Mouse (Mus musculus): ENCODE measurements around the gene Sebox. TPM values are rescaled to one million over a fixed set of nuclear protein-coding genes. Genes with fewer than 3 reads are reported as not detected.

The Sebox gene
- polyA plus RNA-seq, 1 experiment = not detected

DNA sequence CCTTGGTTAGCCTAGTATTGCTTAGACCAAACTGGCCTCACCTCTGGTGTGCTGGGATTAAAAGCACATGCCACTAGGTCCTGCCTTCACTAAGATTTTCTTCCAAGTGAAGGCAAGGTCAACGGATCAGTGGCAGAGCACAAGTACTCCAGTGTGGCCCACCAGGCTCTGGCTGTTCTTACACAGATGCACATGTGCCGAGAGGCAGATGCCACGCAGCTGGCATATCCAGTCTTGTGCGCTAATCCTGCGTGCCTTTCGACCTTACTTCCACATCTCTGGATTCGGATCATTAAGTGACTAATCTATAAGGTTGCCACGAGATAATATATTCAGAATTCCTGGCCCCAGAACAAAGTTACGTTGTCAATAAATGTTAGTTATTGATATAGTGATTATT lies 38.1 kb upstream of the Sebox start:
- peaks cover 6% of the 10 kb centered on the region for H3K4me1 ChIP-seq (ENCODE audit: control insufficient read depth, insufficient read depth, low read length)
- H3K27ac ChIP-seq (ENCODE audit: control insufficient read depth, insufficient read depth, low read depth, low read length, poor library complexity) = no peak overlapping the region; the same call in 1 of the 2 replicates
- H3K4me3 ChIP-seq (replicated peaks; ENCODE audit: control insufficient read depth, low read depth, low read length) = peak overlapping the region; percentile 84
- WGBS = 51% methylated on average over 9 of the region's 9 CpGs
- TF ChIP-seq POLR2A (IDR thresholded peaks at IDR 0.05; ENCODE audit: borderline replicate concordance, control insufficient read depth, low read depth, low read length) = no peak
- no peak for TF ChIP-seq CTCF (IDR thresholded peaks at IDR 0.05; ENCODE audit: control insufficient read depth, insufficient read depth, low read length)

- under 1% methylated on average over 41 of the region's 41 CpGs for WGBS
- H3K27ac ChIP-seq (ENCODE audit: control insufficient read depth, insufficient read depth, low read depth, low read length, poor library complexity) = peak within 1 kb of the TSS; percentile 60; the same call in 1 of the 2 replicates
Observed at GRCm38 (mm10) chr11:78465568-78466180, 37.6 kb upstream of the Sebox start, which contains the start of gene Slc46a1. Slc46a1 (plus strand) TSS chr11:78465697.

GRCm38 (mm10) chr11:78466242-78466912 lies 36.9 kb upstream of the Sebox start:
- Histone ChIP-seq H3K27ac (ENCODE audit: control insufficient read depth, insufficient read depth, low read depth, low read length, poor library complexity) (no peak overlapping the region; the same call in 1 of the 2 replicates), H3K4me3 (replicated peaks; ENCODE audit: control insufficient read depth, low read depth, low read length) (no peak overlapping the region), H3K4me1 (ENCODE audit: control insufficient read depth, insufficient read depth, low read length) (peaks cover 6% of the 10 kb centered on the region)
- TF ChIP-seq CTCF (IDR thresholded peaks at IDR 0.05; ENCODE audit: control insufficient read depth, insufficient read depth, low read length) (no peak), POLR2A (IDR thresholded peaks at IDR 0.05; ENCODE audit: borderline replicate concordance, control insufficient read depth, low read depth, low read length) (no peak)
- 73% methylated on average over 23 of the region's 23 CpGs for WGBS

More at GRCm38 (mm10) chr11:78465568-78466180, 37.6 kb upstream of the Sebox start, which contains the start of gene Slc46a1:
- TF ChIP-seq CTCF (IDR thresholded peaks at IDR 0.05; ENCODE audit: control insufficient read depth, insufficient read depth, low read length) (no peak), POLR2A (IDR thresholded peaks at IDR 0.05; ENCODE audit: borderline replicate concordance, control insufficient read depth, low read depth, low read length) (peak; percentile 22; the same call in 1 of the 2 replicates)
- H3K4me3 ChIP-seq (replicated peaks; ENCODE audit: control insufficient read depth, low read depth, low read length) = peak within 1 kb of the TSS; percentile 84
- peaks cover 6% of the 10 kb centered on the region for H3K4me1 ChIP-seq (ENCODE audit: control insufficient read depth, insufficient read depth, low read length)

DNA sequence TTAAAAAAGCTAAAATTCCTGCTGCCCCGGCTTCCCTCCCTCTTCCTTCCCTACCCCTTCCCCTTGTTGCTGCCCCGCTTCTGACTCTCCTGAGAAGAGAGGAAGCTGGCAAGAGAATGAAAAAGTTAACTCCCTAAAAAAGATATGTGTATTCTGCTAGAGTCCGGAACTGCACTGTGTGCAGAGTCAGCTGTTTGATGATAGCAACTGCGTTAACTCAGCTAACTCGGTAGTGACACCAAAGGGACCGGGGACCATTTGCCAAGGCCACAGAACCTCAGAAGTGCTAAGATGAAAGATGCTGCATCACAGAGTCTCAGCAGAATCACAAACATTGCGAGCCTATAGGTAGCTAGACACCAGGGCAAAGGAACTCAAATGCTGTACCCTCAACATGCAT lies 35.7 kb upstream of the Sebox start:
- WGBS = 77% methylated on average over 7 of the region's 7 CpGs
- TF ChIP-seq CTCF (IDR thresholded peaks at IDR 0.05; ENCODE audit: control insufficient read depth, insufficient read depth, low read length) = no peak
- no peak for TF ChIP-seq POLR2A (IDR thresholded peaks at IDR 0.05; ENCODE audit: borderline replicate concordance, control insufficient read depth, low read depth, low read length)
- Histone ChIP-seq H3K4me3 (replicated peaks; ENCODE audit: control insufficient read depth, low read depth, low read length) (no peak overlapping the region), H3K27ac (ENCODE audit: control insufficient read depth, insufficient read depth, low read depth, low read length, poor library complexity) (no peak overlapping the region), H3K4me1 (ENCODE audit: control insufficient read depth, insufficient read depth, low read length) (peaks cover 6% of the 10 kb centered on the region)

DNA sequence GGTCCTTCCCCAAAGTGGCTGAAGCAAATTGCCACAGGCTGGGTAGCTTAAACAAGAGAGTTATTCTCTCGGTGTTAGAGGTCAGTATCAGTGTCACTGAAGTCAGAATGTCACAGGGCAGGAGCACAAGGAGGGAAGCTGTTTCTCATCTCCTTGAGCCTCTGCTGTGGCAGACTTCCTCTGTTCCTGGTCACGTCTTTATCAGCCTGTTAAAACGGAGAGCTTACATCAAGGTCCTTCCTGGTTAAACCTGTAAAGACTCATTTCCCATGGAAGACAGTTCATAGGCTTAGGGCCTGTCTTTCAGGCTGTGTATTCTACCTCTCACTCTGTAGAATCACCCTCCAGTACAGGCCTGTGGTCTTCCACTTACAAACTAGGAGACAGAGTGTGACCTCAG lies 35.3 kb upstream of the Sebox start:
- H3K4me1 ChIP-seq (ENCODE audit: control insufficient read depth, insufficient read depth, low read length) = peaks cover 6% of the 10 kb centered on the region
- WGBS = 44% methylated on average over 3 of the region's 3 CpGs
- H3K27ac ChIP-seq (ENCODE audit: control insufficient read depth, insufficient read depth, low read depth, low read length, poor library complexity) = no peak overlapping the region
- no peak overlapping the region for H3K4me3 ChIP-seq (replicated peaks; ENCODE audit: control insufficient read depth, low read depth, low read length)
- TF ChIP-seq POLR2A (IDR thresholded peaks at IDR 0.05; ENCODE audit: borderline replicate concordance, control insufficient read depth, low read depth, low read length) (no peak), CTCF (IDR thresholded peaks at IDR 0.05; ENCODE audit: control insufficient read depth, insufficient read depth, low read length) (no peak)

- no peak overlapping the region for H3K4me3 ChIP-seq (replicated peaks; ENCODE audit: control insufficient read depth, low read depth, low read length)
- TF ChIP-seq POLR2A (IDR thresholded peaks at IDR 0.05; ENCODE audit: borderline replicate concordance, control insufficient read depth, low read depth, low read length) = no peak
- TF ChIP-seq CTCF (IDR thresholded peaks at IDR 0.05; ENCODE audit: control insufficient read depth, insufficient read depth, low read length) = no peak
- WGBS = 79% methylated on average over 10 of the region's 10 CpGs
- H3K4me1 ChIP-seq (ENCODE audit: control insufficient read depth, insufficient read depth, low read length) = no peaks in the 10 kb centered on the region
- H3K27ac ChIP-seq (ENCODE audit: control insufficient read depth, insufficient read depth, low read depth, low read length, poor library complexity) = no peak overlapping the region
Observed at GRCm38 (mm10) chr11:78471326-78472103, 31.7 kb upstream of the Sebox start.

DNA sequence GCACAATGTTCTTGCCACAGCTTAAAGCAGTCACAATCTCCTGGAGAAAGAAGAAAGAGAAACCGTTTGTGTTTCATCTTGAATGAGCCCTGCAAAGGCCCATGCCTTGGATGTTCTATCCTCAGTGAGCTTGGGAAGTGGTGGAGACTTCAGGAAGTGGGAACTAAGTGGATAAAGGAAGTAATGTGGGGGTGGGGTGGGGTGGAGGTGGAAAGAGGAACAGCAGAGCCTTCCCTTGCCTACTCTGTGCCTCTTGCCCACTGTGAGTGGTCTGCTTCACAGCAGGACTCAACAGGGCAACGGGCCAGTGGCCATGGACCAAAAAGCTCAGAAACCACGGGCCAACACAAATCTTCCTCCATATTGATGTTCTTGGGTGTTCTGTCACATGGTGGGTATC lies 28.0 kb upstream of the Sebox start:
- Histone ChIP-seq H3K4me1 (ENCODE audit: control insufficient read depth, insufficient read depth, low read length) (no peaks in the 10 kb centered on the region), H3K27ac (ENCODE audit: control insufficient read depth, insufficient read depth, low read depth, low read length, poor library complexity) (no peak overlapping the region), H3K4me3 (replicated peaks; ENCODE audit: control insufficient read depth, low read depth, low read length) (no peak overlapping the region)
- TF ChIP-seq POLR2A (IDR thresholded peaks at IDR 0.05; ENCODE audit: borderline replicate concordance, control insufficient read depth, low read depth, low read length) (no peak), CTCF (IDR thresholded peaks at IDR 0.05; ENCODE audit: control insufficient read depth, insufficient read depth, low read length) (no peak)
- 19% methylated on average over 3 of the region's 3 CpGs for WGBS

DNA sequence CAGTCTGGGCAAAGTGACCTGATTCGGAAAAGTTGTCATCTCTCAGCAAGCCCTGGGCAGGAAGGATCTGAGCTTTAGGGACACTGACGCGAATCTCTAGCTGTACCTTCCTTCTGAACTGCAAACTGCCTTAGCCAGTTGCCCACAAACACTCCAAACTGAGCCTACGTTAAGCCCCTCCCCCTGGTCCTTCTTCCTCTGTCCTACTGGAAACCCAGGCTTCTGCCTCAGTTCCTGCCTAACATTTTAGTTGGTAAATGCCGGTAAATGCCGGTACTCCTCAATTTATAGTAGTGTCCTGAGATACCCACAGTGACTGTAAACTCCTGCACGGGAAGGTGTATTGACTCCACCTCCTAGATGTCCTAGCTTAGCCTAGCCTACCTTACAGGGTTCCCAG lies 19.6 kb upstream of the Sebox start:
- Histone ChIP-seq H3K4me1 (ENCODE audit: control insufficient read depth, insufficient read depth, low read length) (no peaks in the 10 kb centered on the region), H3K27ac (ENCODE audit: control insufficient read depth, insufficient read depth, low read depth, low read length, poor library complexity) (no peak overlapping the region), H3K4me3 (replicated peaks; ENCODE audit: control insufficient read depth, low read depth, low read length) (no peak overlapping the region)
- 45% methylated on average over 7 of the region's 7 CpGs for WGBS
- TF ChIP-seq CTCF (IDR thresholded peaks at IDR 0.05; ENCODE audit: control insufficient read depth, insufficient read depth, low read length) = no peak
- no peak for TF ChIP-seq POLR2A (IDR thresholded peaks at IDR 0.05; ENCODE audit: borderline replicate concordance, control insufficient read depth, low read depth, low read length)

All from bone marrow, adult 2 months (tissue).